Mouse (Mus musculus) forebrain, embryonic 11.5 days (tissue): ENCODE data around the gene Rpap3. TPM values are rescaled to one million over a fixed set of nuclear protein-coding genes. Genes with fewer than 3 reads are reported as not detected.

Source experiments
- ATAC-seq: fragments of 200-750 bp; cut with Nextera tagmentation; replicated peaks from 2 replicates; pipeline ENCODE4 v1.8.0; 2017; ENCODE audit warnings: moderate TSS enrichment; ENCODE audit not compliant: low FRiP score
- DNase-seq: peaks from one replicate; pipeline ENCODE4 v3.0.0-alpha.2; 2017; ENCODE audit warnings: low spot score
- H3K27ac ChIP-seq: fragments of 300-500 bp; sonication (generic); 2 replicates; pipeline ENCODE4 v1.5.1; 2014; ENCODE audit warnings: low read depth, low read length
- H3K27me3 ChIP-seq: fragments of 300-500 bp; sonication (generic); 2 replicates; pipeline ENCODE4 v1.6.1; 2014; ENCODE audit warnings: mild to moderate bottlenecking, low read length, mixed read lengths; ENCODE audit not compliant: control insufficient read depth, insufficient read depth
- H3K36me3 ChIP-seq: fragments of 300-500 bp; sonication (generic); 2 replicates; pipeline ENCODE4 v1.6.1; 2014; ENCODE audit warnings: mild to moderate bottlenecking, low read length, moderate library complexity, mixed read lengths; ENCODE audit not compliant: control insufficient read depth, insufficient read depth
- H3K4me1 ChIP-seq: fragments of 300-500 bp; sonication (generic); replicated peaks from 2 replicates; pipeline ENCODE4 v1.6.1; 2014; ENCODE audit warnings: low read length, mixed read lengths; ENCODE audit not compliant: control insufficient read depth, insufficient read depth
- H3K4me2 ChIP-seq: fragments of 300-500 bp; sonication (generic); 2 replicates; pipeline ENCODE4 v1.6.1; 2014; ENCODE audit warnings: low read depth, mild to moderate bottlenecking, low read length, moderate library complexity, mixed read lengths; ENCODE audit not compliant: severe bottlenecking
- H3K4me3 ChIP-seq: fragments of 300-500 bp; sonication (generic); 2 replicates; pipeline ENCODE4 v1.5.1; 2014; ENCODE audit warnings: low read depth, low read length
- H3K9ac ChIP-seq: fragments of 300-500 bp; sonication (generic); 2 replicates; pipeline ENCODE4 v1.6.1; 2014; ENCODE audit warnings: low read length
- H3K9me3 ChIP-seq: fragments of 300-500 bp; sonication (generic); 2 replicates; pipeline ENCODE4 v1.6.1; 2016; ENCODE audit warnings: low read length, mixed read lengths; ENCODE audit not compliant: control insufficient read depth
- WGBS: fragments of 180-500 bp; shearing (Covaris S2); extraction: QIAGEN DNeasy Blood & Tissue Kit; methylation state at CpG from one replicate; pipeline ENCODE4 v1.1.7; 2014; 5-methylcytosine and 5-hydroxymethylcytosine counted together
- polyA plus RNA-seq: library from polyadenylated mRNA; unstranded; fragments of >200 nt; fragmentation: Nextera tagmentation; extraction: Ambion mirVana; gene quantifications from 2 replicates; pipeline ENCODE4 v1.2.1, GENCODE M21; 2014

The Rpap3 gene
- polyA plus RNA-seq, 1 experiment from 2014 or later: 48.5 TPM

DNA sequence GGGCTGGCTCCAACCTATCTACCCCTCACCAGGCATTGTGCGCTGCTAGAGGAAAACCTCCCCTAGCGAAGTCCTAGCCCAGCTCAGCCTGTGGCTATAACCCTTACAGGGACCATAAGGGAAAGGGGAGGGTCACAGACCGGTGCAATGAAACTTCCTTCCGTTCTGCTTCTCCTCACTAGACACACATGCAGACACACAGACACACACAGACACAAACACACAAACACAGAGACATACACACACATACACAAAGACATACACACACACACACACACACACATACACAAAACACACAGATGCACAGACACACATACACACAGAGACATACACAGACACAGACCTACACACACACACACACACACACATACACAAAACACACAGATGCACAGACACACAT lies 37.0 kb upstream of the Rpap3 start:
- no peak for DNase-seq
- no peak overlapping the region for H3K9ac ChIP-seq
- H3K27me3 ChIP-seq: no peaks in the 10 kb centered on the region
- H3K4me2 ChIP-seq: no peak overlapping the region
- no peaks in the 10 kb centered on the region for H3K4me1 ChIP-seq
- ATAC-seq: no peak
- H3K36me3 ChIP-seq: no peaks in the 10 kb centered on the region
- H3K9me3 ChIP-seq: no peaks in the 10 kb centered on the region
- no peak overlapping the region for H3K4me3 ChIP-seq
- WGBS: 57% methylated on average over 4 of the region's 4 CpGs
- no peak overlapping the region for H3K27ac ChIP-seq

DNA sequence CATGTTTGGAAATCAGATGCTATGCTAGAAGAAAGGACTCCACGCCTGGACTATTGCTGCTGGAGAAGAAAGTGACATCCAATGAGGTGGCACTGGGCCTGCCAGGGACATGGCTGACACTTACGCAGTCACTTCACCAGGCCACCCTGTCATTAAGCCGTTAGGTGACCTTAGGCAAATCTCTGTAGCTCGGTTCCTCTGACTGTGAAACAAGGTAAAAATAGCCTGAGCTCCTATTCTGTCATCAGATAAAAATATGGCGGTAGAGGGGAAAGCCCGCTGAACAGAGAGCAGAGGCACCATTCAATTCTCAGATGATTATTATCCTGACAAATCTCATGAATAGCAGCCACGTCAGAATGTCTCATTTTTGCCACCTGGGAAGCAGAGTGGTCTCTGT lies 36.4 kb upstream of the Rpap3 start:
- Histone ChIP-seq H3K4me3 (no peak overlapping the region), H3K9ac (no peak overlapping the region), H3K4me1 (no peaks in the 10 kb centered on the region), H3K9me3 (no peaks in the 10 kb centered on the region), H3K27me3 (no peaks in the 10 kb centered on the region), H3K27ac (no peak overlapping the region), H3K36me3 (no peaks in the 10 kb centered on the region), H3K4me2 (no peak overlapping the region)
- ATAC-seq (no peak), DNase-seq (no peak)
- 70% methylated on average over 7 of the region's 7 CpGs for WGBS

DNA sequence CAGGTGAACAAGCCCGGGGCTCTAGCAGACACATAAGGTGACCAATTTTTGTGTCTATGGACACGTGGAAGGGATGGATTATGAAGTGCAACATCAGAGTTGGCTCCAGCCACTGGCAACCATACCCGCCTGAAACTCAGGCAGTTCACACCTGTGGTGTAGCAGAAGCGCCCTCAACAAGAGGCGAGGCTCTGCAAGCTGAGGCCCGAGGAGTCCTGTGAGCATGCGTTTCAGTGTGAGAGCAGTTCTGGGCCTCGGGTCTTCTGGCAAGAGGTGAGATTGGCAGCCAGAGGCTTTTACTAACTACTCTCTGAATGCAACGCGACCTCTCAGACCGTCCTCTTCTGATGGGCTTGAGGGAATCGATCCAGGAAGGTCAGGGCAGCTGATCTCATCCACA lies 36.0 kb upstream of the Rpap3 start:
- no peaks in the 10 kb centered on the region for H3K36me3 ChIP-seq
- H3K9ac ChIP-seq: no peak overlapping the region
- H3K4me2 ChIP-seq: no peak overlapping the region
- ATAC-seq: no peak
- no peak for DNase-seq
- H3K27ac ChIP-seq: no peak overlapping the region
- no peaks in the 10 kb centered on the region for H3K9me3 ChIP-seq
- 84% methylated on average over 12 of the region's 12 CpGs for WGBS
- no peaks in the 10 kb centered on the region for H3K4me1 ChIP-seq
- no peak overlapping the region for H3K4me3 ChIP-seq
- H3K27me3 ChIP-seq: no peaks in the 10 kb centered on the region

DNA sequence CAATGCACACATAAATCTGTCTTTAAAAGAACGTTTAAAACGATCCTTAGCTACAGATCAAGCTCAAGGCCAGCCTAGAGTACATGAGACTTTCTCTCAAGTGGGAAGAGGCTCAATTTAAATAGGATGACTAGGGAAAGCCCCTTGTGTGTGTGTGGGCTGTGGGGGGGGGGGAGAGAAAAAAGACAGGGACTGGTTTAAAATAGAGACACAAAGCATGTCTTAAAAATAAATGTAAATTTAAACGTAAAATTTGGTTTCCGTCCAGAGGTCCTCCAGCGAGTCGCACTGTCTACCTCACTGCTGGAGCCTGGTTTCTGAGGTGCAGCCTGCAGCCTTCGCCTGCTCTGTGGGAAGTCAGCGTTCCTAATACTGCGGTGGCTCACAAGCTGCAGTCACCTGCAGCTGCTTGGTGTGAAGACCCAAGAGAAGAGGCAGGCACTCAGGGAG lies 34.7 kb upstream of the Rpap3 start:
- H3K36me3 ChIP-seq: no peaks in the 10 kb centered on the region
- DNase-seq (no peak), ATAC-seq (no peak)
- H3K27ac ChIP-seq: no peak overlapping the region
- H3K27me3 ChIP-seq: no peaks in the 10 kb centered on the region
- no peak overlapping the region for H3K4me2 ChIP-seq
- H3K9ac ChIP-seq: no peak overlapping the region
- no peaks in the 10 kb centered on the region for H3K4me1 ChIP-seq
- WGBS: 80% methylated on average over 9 of the region's 9 CpGs
- no peaks in the 10 kb centered on the region for H3K9me3 ChIP-seq
- no peak overlapping the region for H3K4me3 ChIP-seq

DNA sequence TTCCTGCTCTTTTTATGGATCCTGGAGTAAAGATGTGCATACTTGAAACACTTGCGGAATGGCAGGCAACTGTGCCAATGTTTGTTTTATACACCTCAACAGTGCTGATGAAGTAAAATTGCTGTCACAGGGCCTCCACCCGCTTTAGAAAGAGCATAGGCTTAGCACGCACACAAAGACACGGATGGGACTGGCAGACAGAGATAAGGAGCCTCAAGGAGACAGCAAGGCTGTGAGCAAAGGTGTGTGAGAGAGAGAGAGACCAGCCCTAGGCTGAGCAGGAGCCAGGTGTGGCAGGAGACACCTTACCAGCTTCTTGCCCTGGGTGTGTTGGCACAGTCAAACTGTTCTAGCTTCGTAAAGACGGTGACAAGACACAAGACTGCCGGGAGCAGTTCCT lies 33.3 kb upstream of the Rpap3 start:
- Histone ChIP-seq H3K36me3 (no peaks in the 10 kb centered on the region), H3K4me2 (no peak overlapping the region), H3K27me3 (no peaks in the 10 kb centered on the region), H3K4me1 (no peaks in the 10 kb centered on the region), H3K27ac (no peak overlapping the region), H3K9ac (no peak overlapping the region), H3K9me3 (no peaks in the 10 kb centered on the region), H3K4me3 (no peak overlapping the region)
- 92% methylated on average over 7 of the region's 7 CpGs for WGBS
- ATAC-seq (no peak), DNase-seq (no peak)

DNA sequence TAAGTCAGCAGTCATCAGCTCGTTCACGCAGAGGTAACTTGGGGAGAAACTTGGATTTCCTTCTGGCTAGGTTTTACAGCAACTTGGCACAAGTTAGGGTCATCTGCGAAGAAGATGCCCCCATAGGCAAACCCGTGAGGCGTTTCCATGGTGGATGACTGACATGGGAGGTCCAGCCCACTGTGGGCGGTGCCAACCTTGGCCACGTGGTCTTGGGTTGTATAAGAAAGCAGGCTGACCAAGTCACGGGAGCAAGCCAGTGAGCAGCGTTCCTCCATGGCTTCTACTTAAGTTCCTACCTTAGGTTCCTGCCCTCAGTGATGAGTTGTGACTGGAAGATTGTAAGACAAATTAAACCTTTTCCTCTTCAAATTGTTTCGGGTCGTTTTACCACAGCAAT lies 26.4 kb upstream of the Rpap3 start:
- no peaks in the 10 kb centered on the region for H3K27me3 ChIP-seq
- H3K4me2 ChIP-seq: no peak overlapping the region
- no peaks in the 10 kb centered on the region for H3K4me1 ChIP-seq
- no peak overlapping the region for H3K9ac ChIP-seq
- WGBS: 91% methylated on average over 11 of the region's 11 CpGs
- DNase-seq (no peak), ATAC-seq (no peak)
- no peak overlapping the region for H3K27ac ChIP-seq
- no peak overlapping the region for H3K4me3 ChIP-seq
- H3K36me3 ChIP-seq: no peaks in the 10 kb centered on the region
- H3K9me3 ChIP-seq: no peaks in the 10 kb centered on the region

DNA sequence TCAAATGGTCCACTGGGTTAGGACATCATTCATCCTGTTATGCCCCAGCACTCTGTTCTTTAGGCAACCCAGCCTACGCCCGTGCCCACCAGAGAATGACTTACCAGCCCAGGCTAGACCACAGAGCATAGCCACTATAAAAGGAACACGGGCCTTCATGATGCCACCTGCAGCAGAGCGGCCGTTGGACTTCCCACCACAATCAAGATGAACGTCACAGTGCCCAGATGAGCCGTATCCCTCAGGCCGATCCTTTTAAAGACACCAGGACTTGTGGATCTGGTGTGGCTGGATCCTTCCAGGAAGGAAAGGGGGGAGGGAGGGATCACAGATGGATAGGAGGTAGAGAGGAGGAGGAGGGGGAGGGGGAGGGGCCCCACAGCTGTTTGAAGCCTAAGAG lies 25.5 kb upstream of the Rpap3 start, which contains the start of gene Endou:
Gene Endou (minus strand): TSS at position 229 of the 400 bp plus-strand sequence.
- Histone ChIP-seq H3K9me3 (no peaks in the 10 kb centered on the region), H3K36me3 (no peaks in the 10 kb centered on the region), H3K27ac (no peak within 1 kb of the TSS), H3K27me3 (no peaks in the 10 kb centered on the region), H3K4me1 (no peaks in the 10 kb centered on the region), H3K4me3 (no peak within 1 kb of the TSS), H3K4me2 (no peak within 1 kb of the TSS), H3K9ac (no peak within 1 kb of the TSS)
- DNase-seq (no peak), ATAC-seq (no peak)
- WGBS: 93% methylated on average over 8 of the region's 8 CpGs

DNA sequence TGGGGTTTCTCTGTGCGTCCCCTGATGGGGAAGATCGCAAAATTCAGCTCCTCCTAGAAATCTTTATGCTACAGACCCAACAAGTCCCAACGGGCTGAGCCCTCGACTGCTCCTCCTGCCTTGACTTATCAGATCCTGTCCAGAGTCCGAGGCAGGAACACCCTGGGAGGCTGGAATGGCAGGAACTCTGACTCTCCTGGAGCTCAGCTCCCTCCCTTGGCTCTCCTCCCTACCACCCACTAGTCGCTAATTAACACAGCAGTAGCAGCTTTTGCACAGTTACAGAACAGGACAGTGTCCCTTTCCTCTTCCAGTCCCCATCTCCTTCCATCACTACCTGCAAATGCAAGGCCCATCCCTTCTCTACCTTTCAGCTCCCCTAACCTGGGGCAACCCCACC lies 24.7 kb upstream of the Rpap3 start:
- ATAC-seq (no peak), DNase-seq (no peak)
- H3K4me2 ChIP-seq: no peak overlapping the region
- WGBS: 63% methylated on average over 6 of the region's 6 CpGs
- no peaks in the 10 kb centered on the region for H3K27me3 ChIP-seq
- no peak overlapping the region for H3K9ac ChIP-seq
- no peaks in the 10 kb centered on the region for H3K9me3 ChIP-seq
- no peak overlapping the region for H3K27ac ChIP-seq
- H3K4me1 ChIP-seq: no peaks in the 10 kb centered on the region
- no peak overlapping the region for H3K4me3 ChIP-seq
- no peaks in the 10 kb centered on the region for H3K36me3 ChIP-seq

DNA sequence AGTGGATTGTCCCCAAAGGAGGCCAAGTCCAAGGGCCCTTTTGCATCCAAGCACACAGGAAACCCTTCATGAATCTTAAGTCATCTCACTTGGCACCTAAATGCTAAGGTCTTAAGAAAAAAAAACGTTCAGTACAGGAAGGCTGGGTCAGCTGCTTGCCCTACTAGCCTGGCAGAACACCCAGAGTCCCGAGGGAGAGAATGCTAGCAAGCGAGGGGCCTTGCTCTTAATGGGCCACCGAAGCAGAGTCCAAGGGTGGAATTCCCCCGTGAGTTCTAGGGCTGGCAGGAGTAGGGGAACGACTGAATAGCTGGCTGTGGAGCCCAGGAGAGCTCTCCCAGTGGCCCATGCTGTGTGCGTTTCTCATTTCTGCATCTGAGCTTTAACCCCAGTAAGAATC lies 23.2 kb upstream of the Rpap3 start:
- WGBS: 70% methylated on average over 7 of the region's 7 CpGs
- Histone ChIP-seq H3K4me1 (no peaks in the 10 kb centered on the region), H3K9me3 (no peaks in the 10 kb centered on the region)

More for the DNA sequence above, 23.2 kb upstream of the Rpap3 start:
- H3K27me3 ChIP-seq: no peaks in the 10 kb centered on the region
- no peak overlapping the region for H3K9ac ChIP-seq
- H3K4me2 ChIP-seq: no peak overlapping the region
- ATAC-seq (no peak), DNase-seq (no peak)
- H3K4me3 ChIP-seq: no peak overlapping the region
- no peak overlapping the region for H3K27ac ChIP-seq
- no peaks in the 10 kb centered on the region for H3K36me3 ChIP-seq
